Mouse (Mus musculus): Measurements from ENCODE around the gene Pip. TPM values are rescaled to one million over a fixed set of nuclear protein-coding genes. Genes with fewer than 3 reads are reported as not detected.

Gene Pip
- not detected in 2 replicates for polyA plus RNA-seq (2015; fragmentation: Nextera tagmentation; extraction: Ambion mirVana)

- H3K4me1 ChIP-seq (ENCODE audit: insufficient read depth, low read depth, low read length) = no peaks in the 10 kb centered on the region
- no peaks in the 10 kb centered on the region for H3K9me3 ChIP-seq (ENCODE audit: low read length)
- no peak for TF ChIP-seq EP300 (IDR thresholded peaks at IDR 0.05)
- no peak within 1 kb of the TSS for H3K27ac ChIP-seq (ENCODE audit: low read length)
- H3K4me2 ChIP-seq (replicated peaks; ENCODE audit: low read depth, low read length) = no peak within 1 kb of the TSS
- WGBS = 79% methylated on average over 2 of the region's 2 CpGs
- no peak for ATAC-seq
- H3K36me3 ChIP-seq (ENCODE audit: insufficient read depth, low read length) = no peaks in the 10 kb centered on the region
- DNase-seq (ENCODE audit: low spot score) = no peak
- H3K27me3 ChIP-seq (replicated peaks; ENCODE audit: insufficient read depth, low read length) = no peaks in the 10 kb centered on the region
- no peak within 1 kb of the TSS for H3K9ac ChIP-seq (replicated peaks; ENCODE audit: low read depth)
- no peak within 1 kb of the TSS for H3K4me3 ChIP-seq (ENCODE audit: low read depth, low read length)
Measured at GRCm38 (mm10) chr6:41847235-41847634, at the start of gene Pip. Gene Pip, plus strand, starts transcription at chr6:41847535.

GRCm38 (mm10) chr6:41824086-41824485 is 23.2 kb upstream of the Pip start:
- no peaks in the 10 kb centered on the region for H3K4me1 ChIP-seq (ENCODE audit: insufficient read depth, low read depth, low read length)
- H3K9ac ChIP-seq (replicated peaks; ENCODE audit: low read depth) = no peak overlapping the region
- no peak overlapping the region for H3K4me3 ChIP-seq (ENCODE audit: low read depth, low read length)
- TF ChIP-seq CTCF (IDR thresholded peaks at IDR 0.05) = no peak
- TF ChIP-seq EP300 (IDR thresholded peaks at IDR 0.05) = no peak
- H3K9me3 ChIP-seq (ENCODE audit: low read length) = no peaks in the 10 kb centered on the region
- ATAC-seq (no peak), DNase-seq (ENCODE audit: low spot score) (no peak)
- H3K27me3 ChIP-seq (replicated peaks; ENCODE audit: insufficient read depth, low read length) = no peaks in the 10 kb centered on the region
- H3K27ac ChIP-seq (ENCODE audit: low read length) = no peak overlapping the region
- no peaks in the 10 kb centered on the region for H3K36me3 ChIP-seq (ENCODE audit: insufficient read depth, low read length)
- H3K4me2 ChIP-seq (replicated peaks; ENCODE audit: low read depth, low read length) = no peak overlapping the region

- WGBS = 76% methylated on average over 2 of the region's 2 CpGs
- no peak overlapping the region for H3K27ac ChIP-seq (ENCODE audit: low read length)
Measured at GRCm38 (mm10) chr6:41829516-41829915, 17.8 kb upstream of the Pip start.

GRCm38 (mm10) chr6:41852689-41853088 is 5.4 kb downstream of the Pip start, which contains the start of gene Sval2:
Gene Sval2, plus strand, starts transcription at chr6:41852989.
- TF ChIP-seq EP300 (IDR thresholded peaks at IDR 0.05) = no peak
- TF ChIP-seq CTCF (IDR thresholded peaks at IDR 0.05) = no peak
- DNase-seq (ENCODE audit: low spot score) = no peak
- H3K27ac ChIP-seq (ENCODE audit: low read length) = no peak within 1 kb of the TSS
- H3K4me3 ChIP-seq (ENCODE audit: low read depth, low read length) = no peak within 1 kb of the TSS
- 77% methylated on average over 3 of the region's 3 CpGs for WGBS
- no peaks in the 10 kb centered on the region for H3K4me1 ChIP-seq (ENCODE audit: insufficient read depth, low read depth, low read length)
- no peaks in the 10 kb centered on the region for H3K36me3 ChIP-seq (ENCODE audit: insufficient read depth, low read length)
- H3K9me3 ChIP-seq (ENCODE audit: low read length) = no peaks in the 10 kb centered on the region
- no peaks in the 10 kb centered on the region for H3K27me3 ChIP-seq (replicated peaks; ENCODE audit: insufficient read depth, low read length)
- no peak for ATAC-seq
- H3K9ac ChIP-seq (replicated peaks; ENCODE audit: low read depth) = no peak within 1 kb of the TSS
- H3K4me2 ChIP-seq (replicated peaks; ENCODE audit: low read depth, low read length) = no peak within 1 kb of the TSS

More at GRCm38 (mm10) chr6:41829516-41829915, 17.8 kb upstream of the Pip start:
- Histone ChIP-seq H3K9ac (replicated peaks; ENCODE audit: low read depth) (no peak overlapping the region), H3K4me1 (ENCODE audit: insufficient read depth, low read depth, low read length) (no peaks in the 10 kb centered on the region), H3K36me3 (ENCODE audit: insufficient read depth, low read length) (no peaks in the 10 kb centered on the region), H3K27me3 (replicated peaks; ENCODE audit: insufficient read depth, low read length) (no peaks in the 10 kb centered on the region), H3K4me3 (ENCODE audit: low read depth, low read length) (no peak overlapping the region), H3K9me3 (ENCODE audit: low read length) (no peaks in the 10 kb centered on the region), H3K4me2 (replicated peaks; ENCODE audit: low read depth, low read length) (no peak overlapping the region)
- DNase-seq (ENCODE audit: low spot score) (no peak), ATAC-seq (no peak)
- no peak for TF ChIP-seq EP300 (IDR thresholded peaks at IDR 0.05)

GRCm38 (mm10) chr6:41864038-41864437 is 16.7 kb downstream of the Pip start:
- H3K27ac ChIP-seq (ENCODE audit: low read length) = no peak overlapping the region
- H3K9me3 ChIP-seq (ENCODE audit: low read length) = no peaks in the 10 kb centered on the region
- H3K36me3 ChIP-seq (ENCODE audit: insufficient read depth, low read length) = no peaks in the 10 kb centered on the region
- H3K4me3 ChIP-seq (ENCODE audit: low read depth, low read length) = no peak overlapping the region
- no peak for TF ChIP-seq CTCF (IDR thresholded peaks at IDR 0.05)
- no peak for TF ChIP-seq EP300 (IDR thresholded peaks at IDR 0.05)
- H3K9ac ChIP-seq (replicated peaks; ENCODE audit: low read depth) = no peak overlapping the region
- no peak overlapping the region for H3K4me2 ChIP-seq (replicated peaks; ENCODE audit: low read depth, low read length)
- 62% methylated on average over 2 of the region's 2 CpGs for WGBS
- H3K4me1 ChIP-seq (ENCODE audit: insufficient read depth, low read depth, low read length) = no peaks in the 10 kb centered on the region
- ATAC-seq (no peak), DNase-seq (ENCODE audit: low spot score) (no peak)
- no peaks in the 10 kb centered on the region for H3K27me3 ChIP-seq (replicated peaks; ENCODE audit: insufficient read depth, low read length)

Other genes starting within 250 kb of the Pip start
- gene Ephb6, start 242.1 kb upstream of the Pip start, polyA plus RNA-seq (2015; fragmentation: Nextera tagmentation; extraction: Ambion mirVana) = 5.5 and 6.2 TPM in 2 replicates
- gene Trpv6, start 211.1 kb upstream of the Pip start, polyA plus RNA-seq (2015; fragmentation: Nextera tagmentation; extraction: Ambion mirVana) = 12.4 and 17.8 TPM in 2 replicates
- gene Trpv5, start 166.8 kb upstream of the Pip start, polyA plus RNA-seq (2015; fragmentation: Nextera tagmentation; extraction: Ambion mirVana) = not detected in 2 replicates
- gene Llcfc1, start 163.1 kb upstream of the Pip start, polyA plus RNA-seq (2015; fragmentation: Nextera tagmentation; extraction: Ambion mirVana) = not detected in 2 replicates
- gene Kel, start 143.2 kb upstream of the Pip start, polyA plus RNA-seq (2015; fragmentation: Nextera tagmentation; extraction: Ambion mirVana) = 1.1 and 1.6 TPM in 2 replicates
- gene Olfr459, start 72.4 kb upstream of the Pip start, polyA plus RNA-seq (2015; fragmentation: Nextera tagmentation; extraction: Ambion mirVana) = not detected in 2 replicates
- not detected in 2 replicates for gene Sval2, start 5.5 kb downstream of the Pip start, polyA plus RNA-seq (2015; fragmentation: Nextera tagmentation; extraction: Ambion mirVana)
- not detected in 2 replicates for gene Sval1, start 104.1 kb downstream of the Pip start, polyA plus RNA-seq (2015; fragmentation: Nextera tagmentation; extraction: Ambion mirVana)
- not detected in 2 replicates for gene Sval3, start 120.6 kb downstream of the Pip start, polyA plus RNA-seq (2015; fragmentation: Nextera tagmentation; extraction: Ambion mirVana)
- gene Sva, start 190.9 kb downstream of the Pip start, polyA plus RNA-seq (2015; fragmentation: Nextera tagmentation; extraction: Ambion mirVana) = not detected in 2 replicates